Mouse (Mus musculus) midbrain, embryonic 10.5 days (tissue): ENCODE measurements around the gene Hic1. TPM values are rescaled to one million over a fixed set of nuclear protein-coding genes. Genes with fewer than 3 reads are reported as not detected.

Source experiments
- DNase-seq: peaks from one replicate; pipeline ENCODE4 v3.0.0-alpha.2; 2017; ENCODE audit warnings: low spot score
- H3K27ac ChIP-seq: fragments of 300-500 bp; sonication (generic); replicated peaks from 2 replicates; pipeline ENCODE4 v1.5.1; 2016; ENCODE audit warnings: mild to moderate bottlenecking
- H3K27me3 ChIP-seq: fragments of 300-500 bp; sonication (generic); 2 replicates; pipeline ENCODE4 v1.6.1; 2016; ENCODE audit warnings: low read depth, mild to moderate bottlenecking; ENCODE audit not compliant: poor library complexity, severe bottlenecking
- H3K36me3 ChIP-seq: fragments of 300-500 bp; sonication (generic); 2 replicates; pipeline ENCODE4 v1.6.1; 2016; ENCODE audit warnings: mild to moderate bottlenecking, moderate library complexity
- H3K4me1 ChIP-seq: fragments of 300-500 bp; sonication (generic); 2 replicates; pipeline ENCODE4 v1.6.1; 2016
- H3K4me3 ChIP-seq: fragments of 300-500 bp; sonication (generic); 2 replicates; pipeline ENCODE4 v1.5.1; 2016; ENCODE audit warnings: mild to moderate bottlenecking, moderate library complexity
- H3K9me3 ChIP-seq: fragments of 300-500 bp; sonication (generic); replicated peaks from 2 replicates; pipeline ENCODE4 v1.6.1; 2016; ENCODE audit warnings: mild to moderate bottlenecking
- WGBS: fragments of 180-500 bp; shearing (Covaris S2); methylation state at CpG from one replicate; pipeline ENCODE4 v1.1.7; 2016; 5-methylcytosine and 5-hydroxymethylcytosine counted together
- polyA plus RNA-seq: library from polyadenylated mRNA; unstranded; fragments of >200 nt; fragmentation: Nextera tagmentation; extraction: Ambion mirVana; gene quantifications from 2 replicates; pipeline ENCODE4 v1.2.1, GENCODE M21; 2016

Hic1 gene
- polyA plus RNA-seq, 1 experiment from 2014 or later = 0.32 TPM

DNA sequence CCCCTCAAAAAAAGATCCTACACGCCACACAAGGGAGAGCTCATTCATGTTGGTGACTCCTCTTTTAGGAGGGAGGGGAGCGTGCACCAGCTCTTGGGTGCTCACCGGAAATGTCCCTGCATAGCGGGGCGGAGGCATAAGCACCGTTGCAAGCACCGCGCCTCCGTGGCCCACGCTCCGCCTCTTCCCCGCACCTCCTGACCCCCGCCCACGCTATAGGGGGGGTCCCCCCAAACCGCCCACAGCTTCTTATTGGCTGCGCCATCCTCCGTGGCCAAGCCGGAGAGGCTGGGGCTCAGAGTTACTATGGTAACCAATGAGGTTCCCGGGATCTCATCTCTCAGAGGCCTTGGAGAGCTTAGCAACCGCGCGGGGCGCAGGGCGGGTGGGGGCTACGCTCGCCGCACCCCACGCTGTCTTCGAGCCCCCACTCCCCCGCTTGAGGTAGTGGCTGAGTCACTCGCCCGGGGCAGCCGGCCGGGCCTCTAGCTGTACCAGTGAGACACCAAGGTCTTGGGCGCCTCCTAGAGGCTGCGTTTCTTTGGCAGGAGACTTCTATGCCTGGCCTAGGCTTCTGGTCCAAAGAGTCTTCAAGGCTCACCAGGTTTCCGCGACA is 925 bp upstream of the Hic1 start:
- H3K36me3 ChIP-seq = no peaks in the 10 kb centered on the region
- peak overlapping the region; percentile 58 for H3K4me3 ChIP-seq
- H3K4me1 ChIP-seq = peaks cover 89% of the 10 kb centered on the region
- H3K9me3 ChIP-seq = no peaks in the 10 kb centered on the region
- peak; percentile 86 for DNase-seq
- H3K27me3 ChIP-seq = peaks cover 93% of the 10 kb centered on the region
- no peak overlapping the region; the same call in 1 of the 2 replicates for H3K27ac ChIP-seq
- under 1% methylated on average over 38 of the region's 38 CpGs for WGBS

DNA sequence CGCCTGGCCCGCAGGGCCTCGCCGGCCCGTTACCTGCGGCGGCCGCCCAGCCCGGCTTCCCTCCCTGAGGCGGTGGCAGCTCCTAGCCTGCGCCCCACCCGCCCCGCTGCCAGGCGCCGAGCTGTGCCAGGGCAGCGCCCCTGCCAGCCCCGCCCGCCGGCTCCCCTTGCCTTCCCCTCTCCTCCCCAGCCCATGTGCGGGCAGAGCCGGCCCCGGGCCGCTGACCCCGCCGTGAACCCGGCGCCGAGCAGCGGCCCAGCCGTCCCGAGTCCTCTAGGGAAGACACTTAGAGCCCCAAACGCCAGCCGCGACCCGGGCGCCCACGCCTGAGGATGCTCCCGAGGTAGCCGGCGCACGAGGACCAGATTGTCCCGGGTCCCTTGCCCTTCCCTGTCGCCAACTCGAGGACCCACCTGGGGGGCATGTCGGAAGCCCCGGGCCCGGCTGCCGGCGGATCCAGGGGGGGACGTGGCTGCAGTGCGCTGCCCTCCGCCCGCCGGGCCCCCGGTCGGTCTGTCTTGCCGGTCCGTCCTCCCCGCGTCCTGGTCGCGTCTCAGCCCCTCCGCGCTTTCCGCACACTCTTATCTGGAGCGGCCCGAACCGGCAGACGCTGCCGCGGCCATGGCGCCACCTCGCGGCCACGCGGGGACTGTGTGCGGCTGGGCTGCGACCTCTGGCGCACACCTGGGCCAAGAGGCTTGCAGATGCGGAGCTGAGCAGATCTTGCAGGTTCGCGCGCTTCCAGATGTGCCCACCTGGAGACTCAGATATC is 543 bp downstream of the Hic1 start:
- peaks cover 87% of the 10 kb centered on the region for H3K4me1 ChIP-seq
- H3K36me3 ChIP-seq = no peaks in the 10 kb centered on the region
- under 1% methylated on average over 83 of the region's 83 CpGs for WGBS
- peak overlapping the region; percentile 58 for H3K4me3 ChIP-seq
- H3K27me3 ChIP-seq = peaks cover 100% of the 10 kb centered on the region
- peak; percentile 78 for DNase-seq
- peak overlapping the region; percentile 13; the same call in 1 of the 2 replicates for H3K27ac ChIP-seq
- H3K9me3 ChIP-seq = no peaks in the 10 kb centered on the region

DNA sequence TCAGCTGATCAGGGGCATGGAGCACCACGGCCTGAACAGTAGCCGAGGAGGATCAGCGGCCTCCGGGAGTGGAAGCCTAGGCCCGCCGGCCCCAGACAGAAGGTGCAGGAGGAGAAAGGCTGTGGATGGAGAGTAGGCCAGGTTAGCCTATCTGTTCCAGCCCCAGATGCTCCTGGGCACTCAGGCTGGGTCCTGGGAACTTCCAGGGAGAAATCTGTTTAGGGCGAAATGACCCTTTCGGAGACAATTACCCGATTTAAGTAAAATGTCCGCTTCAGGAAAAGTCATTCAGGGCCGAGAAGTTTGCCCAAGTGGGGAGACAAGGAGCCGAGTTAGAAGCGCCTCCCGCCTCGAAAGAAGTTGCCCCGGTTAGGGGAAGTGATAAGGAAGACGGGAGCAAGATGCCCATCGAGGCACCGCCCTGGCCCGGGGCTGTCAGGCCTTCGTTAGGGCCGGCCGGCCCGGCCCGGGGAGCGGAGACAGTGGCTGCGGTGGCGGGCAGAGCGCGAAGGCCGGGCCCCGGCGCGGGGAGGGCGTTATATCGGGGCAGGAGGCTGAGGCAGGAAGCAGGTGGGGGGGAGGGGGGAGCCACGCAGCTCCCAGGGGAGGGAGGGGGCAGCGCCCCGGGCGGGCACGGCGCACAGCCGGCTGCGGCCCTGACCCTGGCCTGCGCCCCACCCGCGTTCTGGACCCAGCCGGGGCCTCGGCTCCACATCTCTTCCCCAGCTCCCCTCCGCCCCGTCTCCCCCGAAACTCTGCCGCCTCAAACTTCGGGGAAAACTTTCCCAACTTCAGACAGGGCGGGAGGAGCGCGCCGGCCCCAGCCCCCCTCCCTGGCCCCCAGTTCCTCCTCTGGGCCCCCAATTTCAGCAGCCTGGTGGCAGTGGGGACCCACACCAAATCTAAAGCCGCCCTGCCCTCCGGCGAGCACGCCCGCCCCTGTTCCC is 1.4 kb downstream of the Hic1 start:
- Histone ChIP-seq H3K4me1 (peaks cover 78% of the 10 kb centered on the region), H3K27ac (peak overlapping the region; percentile 13; the same call in 1 of the 2 replicates), H3K4me3 (peak overlapping the region; percentile 58)

DNA sequence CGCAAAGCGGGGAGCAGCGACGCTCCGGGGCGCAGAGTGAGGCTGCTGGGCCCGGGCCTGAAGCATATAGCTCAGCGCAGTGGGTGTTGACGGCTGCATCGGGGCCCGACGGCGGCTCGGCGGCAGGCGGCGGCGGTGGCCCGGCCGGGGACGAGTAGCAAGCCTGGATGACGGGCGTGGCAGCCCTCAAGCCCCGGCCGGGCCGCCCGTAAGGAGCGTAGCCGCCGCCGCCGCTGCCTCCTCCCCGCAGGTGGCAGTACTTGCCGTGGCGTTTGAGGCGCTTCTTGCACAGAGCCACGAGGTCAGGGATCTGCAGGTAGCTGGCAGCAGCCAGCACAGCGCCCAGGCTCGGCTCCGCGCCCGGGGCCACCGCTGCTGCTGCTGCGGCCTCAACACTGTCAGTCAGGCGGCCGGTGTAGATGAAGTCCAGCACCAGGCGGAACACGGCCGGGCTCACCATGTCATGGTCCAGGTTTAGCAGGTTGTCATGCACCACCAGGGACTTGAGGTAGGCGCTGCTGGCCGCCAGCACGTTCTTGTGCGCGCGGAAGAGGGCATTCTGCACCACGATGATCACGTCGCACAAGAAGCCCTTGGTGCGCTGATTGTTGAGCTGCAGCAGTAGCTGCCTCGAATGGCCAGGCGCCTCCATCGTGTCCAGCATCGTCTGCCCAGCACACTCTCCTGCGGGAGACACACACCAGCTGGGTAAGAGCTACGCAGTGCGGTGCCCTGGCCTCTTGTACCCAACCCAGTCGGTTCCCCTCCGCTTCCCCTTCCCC is 2.3 kb downstream of the Hic1 start:
- Histone ChIP-seq H3K4me1 (peaks cover 69% of the 10 kb centered on the region), H3K27ac (no peak overlapping the region), H3K4me3 (peak overlapping the region; percentile 58), H3K36me3 (peaks cover 14% of the 10 kb centered on the region), H3K9me3 (no peaks in the 10 kb centered on the region), H3K27me3 (peaks cover 99% of the 10 kb centered on the region)
- 2% methylated on average over 68 of the region's 68 CpGs for WGBS
- DNase-seq = peak; percentile 60

More for the DNA sequence above, 1.4 kb downstream of the Hic1 start:
- Histone ChIP-seq H3K36me3 (peaks cover 8% of the 10 kb centered on the region), H3K27me3 (peaks cover 100% of the 10 kb centered on the region), H3K9me3 (no peaks in the 10 kb centered on the region)
- peak; percentile 40 for DNase-seq
- 2% methylated on average over 58 of the region's 63 CpGs for WGBS

DNA sequence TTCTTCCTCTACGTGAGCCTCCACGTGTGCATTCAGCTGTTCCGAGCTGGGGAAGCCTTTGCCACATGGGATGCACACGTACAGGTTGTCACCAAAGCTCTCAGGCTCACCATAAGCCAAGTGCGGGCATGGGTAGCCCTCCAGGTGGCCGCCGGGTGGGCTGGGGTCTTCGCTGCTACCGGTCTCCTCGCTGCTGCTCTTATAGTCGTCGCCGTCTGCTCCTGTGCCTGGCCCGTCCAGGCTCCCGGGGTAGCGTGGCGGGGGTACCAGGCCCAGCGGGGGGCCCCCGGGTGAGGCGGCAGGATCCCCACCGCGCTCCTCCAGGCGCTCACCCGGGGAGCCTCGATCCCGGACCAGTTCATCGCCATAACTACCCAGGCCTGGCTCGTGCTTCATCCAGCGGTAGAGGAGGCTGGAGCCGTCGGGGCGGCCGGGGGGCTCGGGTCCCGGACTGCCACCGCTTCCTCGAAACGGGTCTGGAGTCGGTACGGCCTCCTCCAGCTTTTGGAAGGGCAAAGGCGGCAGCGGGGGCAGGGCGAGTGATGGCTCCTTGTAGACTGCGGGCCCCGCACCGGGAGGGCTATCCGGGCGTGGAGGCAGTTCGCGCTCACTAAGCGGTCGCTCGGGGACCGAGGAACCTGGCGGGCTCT is 3.0 kb downstream of the Hic1 start:
- peak overlapping the region; percentile 58 for H3K4me3 ChIP-seq
- DNase-seq = peak; percentile 35
- 2% methylated on average over 55 of the region's 55 CpGs for WGBS
- peaks cover 63% of the 10 kb centered on the region for H3K4me1 ChIP-seq
- H3K36me3 ChIP-seq = peaks cover 20% of the 10 kb centered on the region
- H3K27ac ChIP-seq = no peak overlapping the region; the same call in 1 of the 2 replicates
- no peaks in the 10 kb centered on the region for H3K9me3 ChIP-seq
- peaks cover 91% of the 10 kb centered on the region for H3K27me3 ChIP-seq

DNA sequence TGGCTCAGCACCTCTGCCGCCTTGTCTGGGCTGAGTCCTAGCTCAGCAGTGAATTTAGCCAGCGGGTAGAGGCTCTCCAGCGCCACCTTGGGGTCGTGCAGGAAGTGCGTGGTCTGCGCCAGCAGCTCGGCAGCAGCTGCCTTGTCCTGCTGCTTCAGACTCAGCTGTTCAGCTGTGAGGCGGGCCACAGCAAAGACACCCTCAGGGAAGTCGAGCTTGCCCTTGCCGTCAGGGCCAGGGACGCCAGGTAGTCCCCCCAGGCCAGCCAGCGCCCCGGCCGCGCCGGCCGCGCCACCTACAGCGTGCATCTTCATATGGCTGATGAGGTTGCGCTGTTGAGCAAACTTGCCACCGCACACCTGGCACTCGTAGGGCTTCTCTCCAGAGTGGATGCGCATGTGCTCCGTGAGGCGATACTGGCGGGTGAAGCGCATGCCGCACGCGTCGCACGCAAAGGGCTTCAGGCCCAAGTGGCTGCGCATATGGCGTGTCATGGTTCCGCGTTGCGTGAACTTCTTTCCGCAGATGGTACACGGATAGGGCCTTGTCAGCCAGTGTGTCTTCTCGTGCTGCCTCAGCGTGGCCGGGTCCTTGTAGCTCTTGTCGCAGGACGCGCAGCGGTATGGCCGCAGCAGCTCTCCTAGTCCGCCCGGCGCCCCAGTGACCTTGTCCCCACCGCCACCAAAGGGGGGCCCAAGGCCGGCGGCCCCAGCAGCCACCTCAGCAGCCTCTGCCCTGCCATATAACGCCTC is 3.7 kb downstream of the Hic1 start:
- H3K27me3 ChIP-seq = peaks cover 84% of the 10 kb centered on the region
- peaks cover 27% of the 10 kb centered on the region for H3K36me3 ChIP-seq
- peaks cover 56% of the 10 kb centered on the region for H3K4me1 ChIP-seq
- H3K4me3 ChIP-seq = peak overlapping the region; percentile 58
- no peak overlapping the region for H3K27ac ChIP-seq
- DNase-seq = peak; percentile 63
- H3K9me3 ChIP-seq = no peaks in the 10 kb centered on the region
- WGBS = 3% methylated on average over 54 of the region's 54 CpGs

DNA sequence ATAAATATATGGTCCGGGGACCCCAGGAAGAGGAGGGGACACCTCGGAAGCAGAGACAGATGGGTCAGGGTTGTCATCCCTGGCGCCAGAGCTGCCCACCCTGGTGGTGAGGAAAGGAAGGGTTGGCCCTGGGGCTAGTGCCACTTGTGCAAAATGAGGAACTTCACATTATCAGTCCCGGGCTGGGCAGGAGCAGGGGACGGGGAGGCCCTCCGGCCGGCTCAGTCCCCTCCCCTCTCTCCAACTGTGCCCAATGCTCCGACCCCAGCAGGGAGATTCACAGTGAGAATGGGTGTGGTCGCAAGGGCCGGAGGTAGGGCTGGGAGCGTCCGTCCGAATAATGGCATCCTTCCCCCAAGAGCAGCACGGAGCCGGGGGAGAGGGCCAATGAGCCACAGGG is 4.6 kb downstream of the Hic1 start:
- H3K4me3 ChIP-seq = no peak overlapping the region
- peaks cover 76% of the 10 kb centered on the region for H3K27me3 ChIP-seq
- WGBS = 13% methylated on average over 15 of the region's 15 CpGs
- no peaks in the 10 kb centered on the region for H3K9me3 ChIP-seq
- H3K27ac ChIP-seq = no peak overlapping the region
- peaks cover 47% of the 10 kb centered on the region for H3K4me1 ChIP-seq
- peaks cover 36% of the 10 kb centered on the region for H3K36me3 ChIP-seq
- DNase-seq = no peak

DNA sequence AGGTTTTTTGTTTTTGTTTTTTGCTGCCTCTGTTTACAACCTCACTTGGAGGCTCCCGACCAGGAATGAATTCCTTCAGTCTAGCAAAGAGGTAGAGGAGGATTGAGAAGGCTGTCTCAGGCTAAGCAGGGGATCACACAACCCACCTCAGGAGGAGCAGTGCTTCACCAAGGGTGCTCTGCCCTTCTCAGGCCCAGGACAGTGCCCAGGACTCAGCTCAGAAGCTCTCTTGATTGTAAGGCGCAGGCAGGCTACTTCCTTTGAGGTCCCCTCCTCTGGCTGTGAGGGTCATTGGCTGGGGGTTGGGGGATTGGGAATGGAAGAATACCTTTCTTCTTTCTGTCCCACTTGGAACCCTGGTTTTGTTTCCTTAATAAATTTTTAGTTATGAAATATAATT is 5.3 kb downstream of the Hic1 start:
- Histone ChIP-seq H3K27me3 (peaks cover 69% of the 10 kb centered on the region), H3K4me3 (no peak overlapping the region), H3K27ac (no peak overlapping the region), H3K36me3 (peaks cover 43% of the 10 kb centered on the region), H3K9me3 (no peaks in the 10 kb centered on the region), H3K4me1 (peaks cover 40% of the 10 kb centered on the region)
- no peak for DNase-seq
- 71% methylated on average over 2 of the region's 2 CpGs for WGBS

DNA sequence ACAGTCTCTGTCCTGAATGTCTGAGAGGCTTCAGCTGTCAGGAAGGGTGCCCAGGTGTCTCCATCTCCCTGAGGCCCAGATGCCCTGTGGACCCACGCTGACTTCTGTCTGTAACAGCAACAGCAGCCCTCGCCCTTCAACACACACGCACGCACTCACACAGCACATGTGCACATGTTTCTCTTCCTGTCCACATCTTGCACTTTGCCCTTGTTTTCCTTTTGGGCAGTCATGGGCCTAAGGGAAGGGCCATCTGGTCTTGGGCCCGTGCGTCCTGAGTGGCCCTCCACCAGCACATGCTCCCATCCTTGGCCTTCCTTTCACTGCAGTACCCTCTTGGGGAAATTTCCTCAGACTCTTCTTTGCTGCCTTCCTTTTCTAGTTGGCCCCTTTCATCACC is 5.9 kb downstream of the Hic1 start:
- peaks cover 49% of the 10 kb centered on the region for H3K36me3 ChIP-seq

DNA sequence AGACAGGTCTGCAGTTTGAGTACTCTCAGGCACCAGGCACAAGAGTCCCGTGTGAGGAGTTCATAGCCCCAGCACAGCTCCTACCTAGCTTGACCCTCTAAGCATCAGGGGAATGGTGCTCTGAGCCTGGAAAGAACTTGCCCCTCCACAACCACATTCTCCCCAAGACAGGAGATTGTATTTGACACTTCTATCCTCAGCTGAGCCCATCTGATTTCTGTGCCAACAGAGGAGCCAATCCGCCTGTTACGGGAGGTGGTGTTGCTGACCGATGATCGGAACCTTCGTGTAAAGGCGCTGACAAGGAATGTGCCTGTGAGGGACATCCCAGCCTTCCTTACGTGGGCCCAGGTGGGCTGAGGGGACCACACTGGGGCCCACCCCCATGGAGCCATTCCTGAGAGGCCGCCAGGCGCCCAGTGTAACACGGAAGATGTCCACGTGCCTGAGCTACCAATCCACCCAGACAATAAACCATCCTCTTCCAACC is 6.7 kb downstream of the Hic1 start:
- peaks cover 55% of the 10 kb centered on the region for H3K27me3 ChIP-seq
- peaks cover 57% of the 10 kb centered on the region for H3K36me3 ChIP-seq
- H3K4me3 ChIP-seq = no peak overlapping the region
- 91% methylated on average over 12 of the region's 12 CpGs for WGBS
- H3K4me1 ChIP-seq = peaks cover 33% of the 10 kb centered on the region
- H3K9me3 ChIP-seq = no peaks in the 10 kb centered on the region
- no peak for DNase-seq
- no peak overlapping the region for H3K27ac ChIP-seq

More for the DNA sequence above, 5.9 kb downstream of the Hic1 start:
- peaks cover 35% of the 10 kb centered on the region for H3K4me1 ChIP-seq
- no peaks in the 10 kb centered on the region for H3K9me3 ChIP-seq
- H3K27me3 ChIP-seq = peaks cover 62% of the 10 kb centered on the region
- WGBS = 93% methylated on average over 6 of the region's 6 CpGs
- DNase-seq = no peak
- no peak overlapping the region for H3K4me3 ChIP-seq
- no peak overlapping the region for H3K27ac ChIP-seq
